Mouse (Mus musculus) cerebellum, adult 2 months (tissue): ENCODE data around the gene Mettl25.

Experiments
- CTCF ChIP-seq: fragments of 200-500 bp; IDR thresholded peaks from 2 replicates; pipeline ENCODE4 v1.5.1; 2011; ENCODE audit warnings: low read depth, mild to moderate bottlenecking, control low read depth, low read length, moderate library complexity, borderline replicate concordance; ENCODE audit not compliant: insufficient read depth
- POLR2A ChIP-seq: fragments of 200-500 bp; IDR thresholded peaks from 2 replicates; pipeline ENCODE4 v1.6.1; 2011; ENCODE audit warnings: low read length, control low read depth, borderline replicate concordance; ENCODE audit not compliant: insufficient read depth

DNA sequence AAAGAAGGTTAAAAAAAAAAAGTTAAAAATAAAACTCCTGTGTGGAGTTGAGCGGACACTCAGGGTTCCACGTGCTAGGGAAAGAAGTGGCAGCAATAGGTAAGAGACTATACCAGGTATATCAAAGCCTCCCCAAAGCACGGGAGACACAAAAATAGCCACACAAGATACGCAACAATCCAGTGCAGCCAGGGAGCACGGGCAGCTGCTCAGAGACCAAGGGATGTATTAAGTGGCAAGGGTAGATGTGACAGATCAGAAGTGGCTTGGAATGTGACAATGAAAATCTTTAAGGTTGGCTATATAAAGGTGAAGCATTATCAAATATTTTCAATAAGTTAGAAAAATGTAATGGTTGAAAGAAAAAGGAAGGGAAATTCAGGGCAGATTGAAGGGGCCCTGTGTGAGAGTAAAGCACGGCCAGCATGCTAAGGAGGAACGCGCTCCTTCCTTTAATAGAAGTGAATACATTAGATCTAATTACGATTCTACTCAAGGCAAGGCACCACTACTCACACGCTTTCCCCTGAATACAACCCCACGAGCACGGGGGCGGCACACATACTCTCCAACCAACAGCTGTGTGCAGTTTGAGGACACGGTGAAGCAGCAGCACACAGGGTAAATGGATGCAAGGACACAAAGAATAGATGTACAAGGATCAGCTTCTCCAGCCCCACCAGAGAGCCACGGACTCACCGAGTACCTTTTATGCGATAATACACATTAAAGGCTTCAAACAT is 52.3 kb downstream of the Mettl25 start:
- TF ChIP-seq CTCF (no peak), POLR2A (no peak)
